Mouse (Mus musculus): ENCODE data around the gene 4931422A03Rik.
"Not testable (repeated sequence)": the region's sequence is repeated elsewhere in the genome, so short reads cannot be mapped to it uniquely, and the experiment has no call there.

Gene 4931422A03Rik

GRCm38 (mm10) chr2:104028139-104028723, at the start of gene 4931422A03Rik:
4931422A03Rik (minus strand) TSS chr2:104028361.
- in situ Hi-C loops (cut with MboI) = no loop called here

GRCm38 (mm10) chr2:104069704-104070185, 41.6 kb upstream of the 4931422A03Rik start, which contains the start of gene Cd59b:
Cd59b (plus strand) TSS chr2:104069849.
- in situ Hi-C loops (cut with MboI) = no loop called here

GRCm38 (mm10) chr2:104068450-104068849, 40.3 kb upstream of the 4931422A03Rik start, which contains the start of gene Gm10799:
Gm10799 (minus strand) TSS chr2:104068550.
- in situ Hi-C loops (cut with MboI) = not testable (repeated sequence)

GRCm38 (mm10) chr2:104065526-104065925, 37.4 kb upstream of the 4931422A03Rik start, which contains the start of gene Gm10912:
Gm10912 (plus strand) TSS chr2:104065826.
- in situ Hi-C loops (cut with MboI) = not testable (repeated sequence)

GRCm38 (mm10) chr2:104064152-104064551, 36.0 kb upstream of the 4931422A03Rik start:
- in situ Hi-C loops (cut with MboI) = no loop called here

GRCm38 (mm10) chr2:104062665-104063064, 34.5 kb upstream of the 4931422A03Rik start:
- in situ Hi-C loops (cut with MboI) = no loop called here

GRCm38 (mm10) chr2:104060996-104061395, 32.8 kb upstream of the 4931422A03Rik start:
- in situ Hi-C loops (cut with MboI) = no loop called here

GRCm38 (mm10) chr2:104059786-104060185, 31.6 kb upstream of the 4931422A03Rik start:
- in situ Hi-C loops (cut with MboI) = no loop called here

- in situ Hi-C loops (cut with MboI) = no loop called here
Observed at GRCm38 (mm10) chr2:104058954-104059353, 30.8 kb upstream of the 4931422A03Rik start.

GRCm38 (mm10) chr2:104058381-104058780, 30.2 kb upstream of the 4931422A03Rik start:
- in situ Hi-C loops (cut with MboI) = no loop called here

GRCm38 (mm10) chr2:104044479-104045080, 16.4 kb upstream of the 4931422A03Rik start:
- in situ Hi-C loops (cut with MboI) = no loop called here

GRCm38 (mm10) chr2:104043624-104044478, 15.7 kb upstream of the 4931422A03Rik start:
- in situ Hi-C loops (cut with MboI) = no loop called here

GRCm38 (mm10) chr2:104042766-104043165, 14.6 kb upstream of the 4931422A03Rik start:
- in situ Hi-C loops (cut with MboI) = no loop called here

- in situ Hi-C loops (cut with MboI) = no loop called here
Observed at GRCm38 (mm10) chr2:104041632-104042031, 13.5 kb upstream of the 4931422A03Rik start.

GRCm38 (mm10) chr2:104038236-104038635, 10.1 kb upstream of the 4931422A03Rik start:
- in situ Hi-C loops (cut with MboI) = no loop called here

GRCm38 (mm10) chr2:104036316-104036715, 8.2 kb upstream of the 4931422A03Rik start:
- in situ Hi-C loops (cut with MboI) = no loop called here

- in situ Hi-C loops (cut with MboI) = no loop called here
Observed at GRCm38 (mm10) chr2:104035595-104035994, 7.4 kb upstream of the 4931422A03Rik start.

GRCm38 (mm10) chr2:104034832-104035472, 6.8 kb upstream of the 4931422A03Rik start:
- in situ Hi-C loops (cut with MboI) = no loop called here

GRCm38 (mm10) chr2:104032056-104032455, 3.9 kb upstream of the 4931422A03Rik start:
- in situ Hi-C loops (cut with MboI) = no loop called here

- in situ Hi-C loops (cut with MboI) = no loop called here
Observed at GRCm38 (mm10) chr2:104030381-104030780, 2.2 kb upstream of the 4931422A03Rik start.

GRCm38 (mm10) chr2:104029074-104029473, 913 bp upstream of the 4931422A03Rik start:
- in situ Hi-C loops (cut with MboI) = no loop called here

Measured in mature B cell (primary cell).